Mouse (Mus musculus): ENCODE data around the gene Epb41l1.

DNA sequence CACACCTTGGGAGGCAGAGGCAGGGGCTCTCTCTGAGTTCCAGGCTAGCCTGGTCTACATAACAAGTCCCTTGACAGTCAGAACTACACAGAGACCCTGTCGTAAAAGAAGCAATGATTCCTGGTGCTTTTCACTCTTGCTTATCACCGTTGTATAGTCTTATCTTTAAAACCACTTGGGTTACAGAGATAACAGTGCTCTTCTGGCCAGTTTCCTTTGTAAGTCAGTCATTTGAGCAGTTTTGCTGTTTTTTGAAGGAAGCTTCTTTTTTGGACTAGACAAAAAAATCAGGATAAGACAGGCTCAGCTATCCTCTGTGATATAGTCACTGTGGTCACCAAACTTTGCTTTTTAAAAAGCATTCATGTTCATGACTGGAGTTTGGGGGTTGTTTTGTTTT is 141.1 kb downstream of the Epb41l1 start:
- TF ChIP-seq POLR2A (IDR thresholded peaks at IDR 0.05; ENCODE audit: low read depth, low read length), result no peak
- TF ChIP-seq CTCF (conservative IDR thresholded peaks at IDR 0.05; ENCODE audit: insufficient read depth, insufficient read length, low read depth, low read length), result no peak
